Mouse (Mus musculus) brain, adult 2 months (tissue): ENCODE measurements at regions not wholly inside any gene's neighbourhood (a gene's known extent, or its start where the extent isn't known, plus 50 kb on each side); places are given as distances from the start of the nearest gene placed in this dataset.
A peak's percentile ranks its signal among the peaks of the same experiment; 100 is the strongest.

Experiments used
- DNase-seq: peaks from one replicate; pipeline ENCODE4 v3.0.0; 2011; ENCODE audit warnings: low read depth, low spot score

- DNase-seq = no peak
Measured at GRCm38 (mm10) chr14:47795062-47795461, 146.8 kb downstream of the Ktn1 start.

- no peak for DNase-seq
Measured at GRCm38 (mm10) chr14:47798203-47798602, 150.0 kb downstream of the Ktn1 start.

GRCm38 (mm10) chr14:47799564-47799963 is 151.3 kb downstream of the Ktn1 start:
- no peak for DNase-seq

GRCm38 (mm10) chr14:47805202-47805601 is 157.0 kb downstream of the Ktn1 start:
- DNase-seq = no peak

- peak; percentile 20 for DNase-seq
Measured at GRCm38 (mm10) chr14:47805771-47806535, 157.7 kb downstream of the Ktn1 start.

- no peak for DNase-seq
Measured at GRCm38 (mm10) chr14:47808097-47808910, 160.1 kb downstream of the Ktn1 start.

- DNase-seq = no peak
Measured at GRCm38 (mm10) chr14:47818224-47818623, 170.0 kb downstream of the Ktn1 start.

GRCm38 (mm10) chr14:47818641-47819040 is 170.4 kb downstream of the Ktn1 start:
- no peak for DNase-seq

- DNase-seq = no peak
Measured at GRCm38 (mm10) chr14:47820571-47821143, 172.4 kb downstream of the Ktn1 start.

- DNase-seq = peak; percentile 10
Measured at GRCm38 (mm10) chr14:47823182-47823581, 174.9 kb downstream of the Ktn1 start.

- peak; percentile 11 for DNase-seq
Measured at GRCm38 (mm10) chr14:47823696-47824095, 175.4 kb downstream of the Ktn1 start.

GRCm38 (mm10) chr14:47825446-47825956 is 177.3 kb downstream of the Ktn1 start:
- no peak for DNase-seq

- DNase-seq = no peak
Measured at GRCm38 (mm10) chr14:47826545-47826944, 178.3 kb downstream of the Ktn1 start.

- no peak for DNase-seq
Measured at GRCm38 (mm10) chr14:47827623-47828022, 179.4 kb downstream of the Ktn1 start.

GRCm38 (mm10) chr14:47833696-47834095 is 185.4 kb downstream of the Ktn1 start:
- DNase-seq = no peak

GRCm38 (mm10) chr14:47835408-47835807 is 187.2 kb downstream of the Ktn1 start:
- no peak for DNase-seq

GRCm38 (mm10) chr14:47839493-47840215 is 191.4 kb downstream of the Ktn1 start:
- no peak for DNase-seq

- DNase-seq = no peak
Measured at GRCm38 (mm10) chr14:47844366-47844765, 196.1 kb downstream of the Ktn1 start.

- no peak for DNase-seq
Measured at GRCm38 (mm10) chr14:47848861-47849260, 200.6 kb downstream of the Ktn1 start.

- DNase-seq = no peak
Measured at GRCm38 (mm10) chr14:47856280-47856765, 208.1 kb downstream of the Ktn1 start.

- no peak for DNase-seq
Measured at GRCm38 (mm10) chr14:47857271-47857670, 209.0 kb downstream of the Ktn1 start.
